Mouse (Mus musculus) left cerebral cortex, postnatal 10 days (tissue): Measurements from ENCODE around the gene Prl2c5. TPM values are rescaled to one million over a fixed set of nuclear protein-coding genes. Genes with fewer than 3 reads are reported as not detected.
"Not testable (repeated sequence)": the region's sequence is repeated elsewhere in the genome, so short reads cannot be mapped to it uniquely, and the experiment has no call there.

ENCODE experiments used
- DNase-seq, 2 experiments: peaks; one replicate each; pipeline ENCODE4 v3.0.0; 2021 to 2022; ENCODE audit warnings: low spot score in 2 of 2, mixed read lengths in 1 of 2; ENCODE audit errors: extremely low spot score in 1 of 2
- intact Hi-C: fragments of 180-260 bp; cut with DNase I; formaldehyde crosslinking; loops from one replicate; pipeline ENCODE4 v1.15.1; 2025
- total RNA-seq, 2 experiments: library from RNA; stranded (reverse); gene quantifications; 2 replicates each; pipeline ENCODE4 v1.2.3; 2021

Prl2c5 gene
- total RNA-seq: not detected

GRCm38 (mm10) chr13:13182415-13182814 lies at the start of gene Prl2c5:
Gene Prl2c5, plus strand, starts transcription at chr13:13182715.
- intact Hi-C loops, DNase-seq: not testable (repeated sequence)

DNA sequence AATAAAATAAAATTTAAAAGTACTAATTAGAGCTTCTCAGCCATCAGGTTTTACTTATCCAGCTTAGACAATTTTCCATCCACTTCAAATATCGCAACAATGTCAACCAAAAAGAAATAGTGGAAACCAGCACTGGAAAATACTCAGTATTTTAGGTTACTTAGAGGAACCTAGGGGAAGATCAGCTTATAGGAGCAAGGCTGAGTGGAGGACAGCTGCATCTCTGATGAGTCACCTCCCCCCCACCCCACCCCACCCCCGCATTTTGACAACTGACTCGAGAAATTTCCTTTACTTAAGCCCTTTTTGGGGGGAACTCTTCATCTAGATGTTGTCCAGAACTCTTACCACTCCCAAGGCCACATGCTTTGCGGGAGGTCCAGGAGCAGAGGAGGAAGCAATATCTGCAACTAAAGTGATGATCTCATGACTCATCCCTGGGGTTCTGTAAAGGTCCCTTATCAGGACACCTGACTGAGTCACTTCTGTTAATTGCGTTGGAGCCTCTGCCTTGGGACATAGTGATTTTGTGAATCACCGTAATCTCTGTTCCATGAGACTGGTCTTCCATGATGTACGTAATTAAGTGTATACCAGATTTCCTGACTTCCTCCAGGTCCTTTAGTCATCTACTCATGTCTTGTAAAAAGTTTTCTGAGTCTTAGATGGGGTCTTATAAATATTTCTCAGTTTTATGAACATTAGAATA lies 19.6 kb upstream of the Prl2c5 start:
- intact Hi-C loops, DNase-seq: not testable (repeated sequence)

GRCm38 (mm10) chr13:13168631-13169030 lies 13.9 kb upstream of the Prl2c5 start:
- intact Hi-C loops: not testable (repeated sequence)

DNA sequence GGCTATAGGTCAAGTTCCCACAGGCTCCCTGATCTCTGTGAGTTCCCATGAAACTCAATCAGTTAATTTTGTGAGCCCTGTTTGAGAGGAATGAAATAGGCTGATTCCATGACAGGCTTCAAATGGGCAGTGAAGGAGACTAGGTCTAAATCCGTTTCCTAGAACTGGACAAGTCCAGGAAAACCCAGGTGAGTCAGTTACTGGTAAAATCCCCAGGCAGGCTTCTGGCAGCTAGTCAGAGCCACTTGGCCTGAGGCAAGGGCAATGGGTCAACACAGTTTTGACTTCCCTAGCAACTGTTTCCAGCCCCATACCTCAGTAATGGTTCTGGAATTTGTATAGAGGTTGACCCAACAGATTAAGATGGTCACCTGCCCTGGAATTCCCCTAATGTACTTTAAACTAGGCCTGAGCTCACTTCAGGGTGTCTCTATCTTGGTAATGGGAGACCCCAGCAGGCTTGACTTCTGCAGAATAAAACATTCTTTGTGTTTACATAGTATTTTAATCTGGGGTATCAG lies 8.8 kb upstream of the Prl2c5 start:
- DNase-seq, intact Hi-C loops: not testable (repeated sequence)

More at GRCm38 (mm10) chr13:13168631-13169030, 13.9 kb upstream of the Prl2c5 start:
- not testable (repeated sequence) for DNase-seq

GRCm38 (mm10) chr13:13175736-13176135 lies 6.8 kb upstream of the Prl2c5 start:
- DNase-seq, intact Hi-C loops: not testable (repeated sequence)

- intact Hi-C loops, DNase-seq: not testable (repeated sequence)
Measured at GRCm38 (mm10) chr13:13211168-13211567, 28.7 kb downstream of the Prl2c5 start.

- DNase-seq, intact Hi-C loops: not testable (repeated sequence)
Measured at GRCm38 (mm10) chr13:13216363-13216762, 33.8 kb downstream of the Prl2c5 start.

- intact Hi-C loops: loop anchor here (10.0 kb wide), 1 partner anchor 305 kb away; no protein-coding TSS in a partner anchor
- DNase-seq: not testable (repeated sequence)
Measured at GRCm38 (mm10) chr13:13220231-13220630, 37.7 kb downstream of the Prl2c5 start.

DNA sequence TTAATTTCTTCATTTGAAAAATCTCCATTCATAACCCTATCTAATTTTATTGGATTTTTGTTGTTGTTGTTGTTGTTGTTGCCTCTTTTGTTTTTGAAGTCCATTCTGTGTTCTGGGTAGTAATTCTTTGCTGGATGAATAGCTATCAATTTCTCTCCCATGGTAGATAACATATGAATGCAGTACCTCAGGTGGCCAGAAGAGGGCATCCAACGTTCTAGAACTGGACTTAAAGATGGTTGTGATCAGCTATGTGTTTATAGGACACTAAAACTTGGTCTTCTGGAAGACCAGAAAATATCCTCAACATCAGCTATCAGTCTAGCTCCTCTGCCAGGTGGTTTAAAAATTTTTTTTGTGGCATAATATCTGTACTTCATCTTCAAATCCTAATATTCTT lies 54.9 kb downstream of the Prl2c5 start:
- intact Hi-C loops: loop anchor here (5.0 kb wide), 1 partner anchor 180 kb away; no protein-coding TSS in a partner anchor

More for the DNA sequence above, 54.9 kb downstream of the Prl2c5 start:
- peak; percentile 8 to 40 for DNase-seq

Other genes with a start within 250 kb of the Prl2c5 start
- not detected for gene Prl2c2, start 177.3 kb upstream of the Prl2c5 start, total RNA-seq
- gene Gpr137b, start 211.3 kb downstream of the Prl2c5 start, total RNA-seq: 10 to 100 TPM; 16.7 to 20.6 TPM